Comparison of ENCODE assay signal across 8 mouse cellular contexts in the genomic region with DNA sequence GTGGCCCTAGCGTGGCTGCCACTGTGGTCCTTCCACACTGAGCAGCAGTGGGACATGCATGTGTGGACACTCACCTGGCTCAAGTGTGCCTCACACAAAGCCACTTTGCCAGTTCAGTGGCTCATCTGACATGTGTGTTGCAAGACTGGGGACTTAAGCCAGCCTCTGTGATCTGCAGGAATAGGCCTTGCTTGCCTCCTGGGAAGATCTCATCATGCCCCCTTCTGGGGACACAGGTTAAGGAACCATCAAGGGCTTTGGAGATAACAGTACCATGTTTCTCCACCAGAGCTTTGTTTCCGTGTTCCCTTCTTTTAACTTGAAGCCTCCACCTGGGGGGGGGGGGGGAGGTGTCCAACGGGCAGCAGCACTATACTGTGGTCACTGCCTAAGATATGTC. TPM values are rescaled to one million over a fixed set of nuclear protein-coding genes. Genes with fewer than 3 reads are reported as not detected.
DNase-seq lines count a peak whose midpoint lies in the region; ATAC-seq and TF ChIP-seq lines count a peak whose summit lies in the region.

No protein-coding gene starts in this region.

- H3K27me3 ChIP-seq in heart, postnatal 0 days (ENCODE audit: control insufficient read depth, insufficient read depth, low read length): no peaks in the 10 kb centered on the region
- no peaks in the 10 kb centered on the region for H3K27me3 ChIP-seq in lung, postnatal 0 days (replicated peaks; ENCODE audit: insufficient read depth, low read length)

- H3K9me3 ChIP-seq in heart, postnatal 0 days (replicated peaks; ENCODE audit: control insufficient read depth, low read length): no peaks in the 10 kb centered on the region
- H3K9me3 ChIP-seq in lung, postnatal 0 days (ENCODE audit: low read length): no peaks in the 10 kb centered on the region

- DNase-seq in heart, postnatal 0 days (ENCODE audit: low spot score): no peak
- no peak for DNase-seq in heart, postnatal 4 days
- DNase-seq in CD4-positive, CD25-positive, alpha-beta regulatory T cell, adult 2 months (ENCODE audit: low read depth, low spot score): peak; percentile 69
- peak; percentile 17 for DNase-seq in embryo, embryonic 11.5 days (ENCODE audit: low read depth, low spot score)
- peak; percentile 83 for DNase-seq in lung, postnatal 0 days (ENCODE audit: low spot score)
- DNase-seq in ovary, postnatal 14 days (ENCODE audit: low spot score): no peak
- no peak for DNase-seq in heart, postnatal 10 days
- DNase-seq in cerebellum, adult 9-10 months: no peak

- WGBS in heart, postnatal 0 days: 52% methylated on average over 3 of the region's 3 CpGs
- 59% methylated on average over 3 of the region's 3 CpGs for WGBS in lung, postnatal 0 days

- no peak for TF ChIP-seq EP300 in heart, postnatal 0 days (IDR thresholded peaks at IDR 0.05; ENCODE audit: low read depth)
- no peak for TF ChIP-seq EP300 in lung, postnatal 0 days (IDR thresholded peaks at IDR 0.05)

- H3K36me3 ChIP-seq in heart, postnatal 0 days (replicated peaks; ENCODE audit: control insufficient read depth, insufficient read depth, low read length): peaks cover 87% of the 10 kb centered on the region
- H3K36me3 ChIP-seq in lung, postnatal 0 days (ENCODE audit: insufficient read depth, low read length): peaks cover 28% of the 10 kb centered on the region; the same call in 1 of the 2 replicates

- H3K9ac ChIP-seq in heart, postnatal 0 days (replicated peaks; ENCODE audit: low read depth, low read length): no peak overlapping the region
- H3K9ac ChIP-seq in lung, postnatal 0 days (replicated peaks; ENCODE audit: low read depth): no peak overlapping the region

- no peak for ATAC-seq in heart, postnatal 0 days (ENCODE audit: insufficient read depth, low read depth)
- ATAC-seq in lung, postnatal 0 days: peak; percentile 81

- intact Hi-C loops in heart, postnatal 10 days (cut with DNase I): no loop called here

- H3K4me3 ChIP-seq in heart, postnatal 0 days (ENCODE audit: low read depth, low read length): no peak overlapping the region
- H3K4me3 ChIP-seq in lung, postnatal 0 days (ENCODE audit: low read depth, low read length): no peak overlapping the region

- no peak overlapping the region for H3K4me2 ChIP-seq in heart, postnatal 0 days (ENCODE audit: low read depth, low read length)
- no peak overlapping the region for H3K4me2 ChIP-seq in lung, postnatal 0 days (replicated peaks; ENCODE audit: low read depth, low read length)

- no peaks in the 10 kb centered on the region for H3K4me1 ChIP-seq in heart, postnatal 0 days (ENCODE audit: control insufficient read depth, insufficient read depth)
- no peaks in the 10 kb centered on the region for H3K4me1 ChIP-seq in lung, postnatal 0 days (ENCODE audit: insufficient read depth, low read depth, low read length)

- TF ChIP-seq CTCF in heart, postnatal 0 days (IDR thresholded peaks at IDR 0.05; ENCODE audit: low read depth): peak; percentile 49
- peak; percentile 75 for TF ChIP-seq CTCF in lung, postnatal 0 days (IDR thresholded peaks at IDR 0.05)

- no peak overlapping the region for H3K27ac ChIP-seq in heart, postnatal 0 days (ENCODE audit: low read depth)
- no peak overlapping the region for H3K27ac ChIP-seq in lung, postnatal 0 days (ENCODE audit: low read length)

RNA-seq across cellular contexts. Expression of gene Usp42, which starts 35.8 kb away (rescaled TPM):
- 6.0 and 8.3 TPM in 2 replicates for total RNA-seq in heart, postnatal 0 days (2014; rRNA removed; ENCODE audit: low replicate concordance)
- polyA plus RNA-seq in heart, postnatal 0 days (2015; fragmentation: Nextera tagmentation; extraction: Ambion mirVana): 5.1 and 5.6 TPM in 2 replicates
- 10 to 100 TPM; 14.3 to 15.3 TPM for total RNA-seq in heart, postnatal 4 days (2021)
- polyA plus RNA-seq in lung, postnatal 0 days (2015; fragmentation: Nextera tagmentation; extraction: Ambion mirVana): 7.9 and 8.5 TPM in 2 replicates
- total RNA-seq in heart, postnatal 10 days (2021): 10 to 100 TPM in 1 of 2 experiments, 1 to 10 TPM in 1; 9.7 to 11.3 TPM

Comparison
In these comparisons a context has a peak if more than half of its experiments do, and no peak if none do; other contexts are left out.
1. DNase-seq: peak in CD4-positive, CD25-positive, alpha-beta regulatory T cell, adult 2 months (single experiment), embryo, embryonic 11.5 days (single experiment) and lung, postnatal 0 days (single experiment); none in heart, postnatal 0 days (single experiment), heart, postnatal 4 days (single experiment), ovary, postnatal 14 days (single experiment), heart, postnatal 10 days (0 of 2) and cerebellum, adult 9-10 months (single experiment).